Mouse (Mus musculus): ENCODE results near the gene Gstm7.
A peak's percentile ranks its signal among the peaks of the same experiment; 100 is the strongest.
"Not testable (repeated sequence)": the region's sequence is repeated elsewhere in the genome, so short reads cannot be mapped to it uniquely, and the experiment has no call there.

The Gstm7 gene

DNA sequence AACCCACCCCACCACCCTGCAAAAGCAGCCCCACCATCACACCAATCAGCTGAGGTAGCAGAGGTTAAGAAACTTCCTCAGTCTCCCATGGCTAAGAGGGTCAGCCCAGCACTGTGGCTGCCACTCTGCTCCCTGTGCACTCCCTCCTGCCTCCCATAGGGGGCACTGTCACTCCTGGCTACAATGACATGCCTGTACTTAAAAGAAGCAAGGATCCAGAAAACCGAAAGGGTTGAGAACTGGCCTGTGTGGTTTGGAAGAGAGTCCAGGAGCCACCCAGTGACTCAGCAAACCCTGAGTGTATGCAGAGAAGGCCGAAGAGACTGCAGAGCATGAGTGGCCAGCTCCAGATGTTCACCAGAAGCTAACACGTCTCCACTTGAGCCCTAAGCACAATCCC is 7.8 kb upstream of the Gstm7 start:
- DNase-seq (ENCODE audit: extremely low read depth, insufficient read length, low spot score) = peak; percentile 81

DNA sequence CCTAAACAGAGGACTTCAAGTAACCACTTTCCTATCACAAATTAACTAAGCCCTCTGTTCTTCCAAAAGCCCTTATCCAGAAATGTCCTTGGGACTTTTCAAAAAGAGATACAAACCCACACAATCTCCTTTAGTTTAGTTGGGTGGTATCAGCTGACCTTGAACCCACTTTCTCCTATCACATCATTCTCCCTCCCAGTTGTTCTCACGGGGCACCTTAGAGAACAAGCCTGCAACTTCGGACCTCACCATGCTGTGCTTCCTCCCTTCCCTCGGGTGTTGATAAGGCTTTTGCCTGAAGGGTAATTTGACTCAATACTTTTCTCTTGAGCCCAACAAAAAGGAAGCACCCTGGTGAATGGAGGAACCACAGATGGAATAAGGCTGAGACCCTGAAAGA is 4.3 kb upstream of the Gstm7 start:
- no peak for DNase-seq (ENCODE audit: extremely low read depth, insufficient read length, low spot score)

DNA sequence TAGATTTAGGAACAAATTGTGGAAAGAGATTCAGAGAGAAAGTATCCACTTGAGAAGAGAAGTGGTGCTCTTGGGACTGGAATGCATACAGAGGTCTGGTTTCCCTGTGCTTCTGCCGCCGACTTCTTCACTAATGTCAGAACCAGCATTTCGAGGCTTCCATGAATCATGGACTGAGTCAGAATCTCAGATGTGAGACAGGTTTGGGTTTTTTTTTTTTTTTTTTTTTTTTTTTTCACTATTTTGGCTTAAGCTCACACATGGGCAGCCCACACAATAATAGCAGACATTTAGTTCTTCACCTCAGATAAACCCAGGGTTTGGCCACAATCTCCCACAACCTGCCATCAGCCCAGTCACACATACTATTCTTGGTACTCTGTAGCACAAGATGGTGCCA is 3.7 kb upstream of the Gstm7 start:
- DNase-seq (ENCODE audit: extremely low read depth, insufficient read length, low spot score) = no peak

DNA sequence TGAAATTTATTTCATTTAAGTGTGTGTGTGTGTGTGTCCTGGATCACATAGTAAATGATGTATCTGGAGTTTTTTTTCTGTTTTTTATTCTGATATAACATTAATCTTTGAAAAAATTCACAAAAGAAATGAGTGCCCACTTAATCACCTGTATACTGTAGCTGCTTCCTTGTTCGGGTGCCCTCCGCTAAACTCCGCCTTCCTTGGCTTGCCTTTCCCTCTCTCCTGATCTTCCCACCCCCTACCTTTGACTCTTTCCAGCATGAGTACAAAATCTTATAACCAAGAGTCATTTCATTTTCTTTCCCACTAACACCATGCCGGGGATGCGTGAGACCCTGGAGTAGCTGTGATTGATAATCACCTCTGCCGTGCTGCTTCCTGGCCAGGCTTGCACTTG is 511 bp upstream of the Gstm7 start:
- DNase-seq (ENCODE audit: extremely low read depth, insufficient read length, low spot score) = no peak

DNA sequence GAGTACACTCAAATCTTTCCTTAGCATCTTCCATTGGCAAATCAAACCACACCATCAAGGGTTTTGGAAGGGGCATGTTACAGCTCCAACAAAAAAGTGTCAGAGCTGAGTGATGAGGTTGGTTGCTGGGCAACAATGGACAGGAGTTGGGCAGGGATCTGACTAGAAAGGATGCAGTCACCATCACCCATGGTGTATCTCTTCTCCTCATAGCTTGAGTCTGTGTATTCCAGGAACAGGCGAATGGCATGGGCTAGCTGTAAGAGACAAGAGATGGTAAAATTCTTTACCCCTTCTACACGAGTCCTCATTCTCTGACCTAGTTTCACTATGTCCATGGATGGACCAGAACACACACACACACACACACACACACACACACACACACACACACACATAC is 483 bp downstream of the Gstm7 start:
- DNase-seq (ENCODE audit: extremely low read depth, insufficient read length, low spot score) = no peak

DNA sequence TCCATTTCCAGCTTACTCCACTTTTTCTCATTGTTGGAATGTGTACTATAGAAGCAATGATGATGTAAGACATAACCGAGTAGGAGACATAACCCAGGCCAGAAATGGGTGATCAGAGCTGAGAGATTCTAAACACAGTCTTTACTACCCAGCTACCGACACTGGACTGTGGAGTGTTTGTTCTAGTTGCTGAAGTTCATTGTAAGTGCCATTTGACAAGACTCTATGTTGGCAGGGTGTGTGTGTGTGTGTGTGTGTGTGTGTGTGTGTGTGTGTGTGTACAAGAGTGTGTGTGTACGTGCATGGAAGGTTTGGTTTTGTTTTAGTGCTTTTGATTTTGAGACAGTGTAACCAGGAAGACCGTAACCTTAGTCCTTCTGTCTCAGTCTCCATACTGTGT is 1.9 kb downstream of the Gstm7 start:
- no peak for DNase-seq (ENCODE audit: extremely low read depth, insufficient read length, low spot score)

DNA sequence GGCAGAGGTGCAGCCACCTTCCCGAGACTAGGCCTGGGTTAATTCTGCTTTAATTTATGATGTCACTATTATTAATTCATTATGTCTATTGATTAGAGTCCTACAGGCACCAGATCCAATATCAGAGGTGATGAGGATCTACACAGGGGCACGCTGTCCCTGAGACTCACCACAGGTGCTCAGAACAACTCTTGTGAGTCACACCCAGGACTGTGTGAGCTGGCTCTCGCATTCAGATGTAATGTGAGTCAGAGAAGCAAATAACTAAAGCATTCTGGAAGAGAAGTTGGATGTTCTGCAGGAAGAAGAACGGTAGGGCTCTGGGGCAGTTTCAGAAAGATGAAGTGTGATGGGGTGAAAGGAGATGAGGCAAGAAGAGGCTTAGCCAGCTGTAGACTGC is 2.4 kb downstream of the Gstm7 start:
- no peak for DNase-seq (ENCODE audit: extremely low read depth, insufficient read length, low spot score)

DNA sequence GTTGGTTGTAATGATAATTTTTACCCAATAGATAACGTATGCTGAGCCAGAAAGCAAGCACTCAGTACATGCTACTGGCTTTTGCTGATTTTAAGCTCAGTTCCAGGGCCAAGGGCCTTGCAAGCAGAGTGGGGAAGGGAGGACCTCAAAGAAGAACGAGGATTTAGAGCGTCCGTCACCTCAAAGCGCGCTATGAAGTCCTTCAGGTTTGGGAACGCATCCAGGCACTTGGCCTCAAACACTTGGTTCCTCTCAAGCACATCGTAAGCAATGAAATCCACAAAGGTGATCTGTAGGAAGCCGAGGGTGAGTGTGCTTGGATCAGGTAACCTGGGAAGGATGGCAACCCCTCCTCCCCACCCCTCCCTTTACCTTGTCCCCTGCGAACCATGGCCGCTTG is 2.9 kb downstream of the Gstm7 start:
- no peak for DNase-seq (ENCODE audit: extremely low read depth, insufficient read length, low spot score)

DNA sequence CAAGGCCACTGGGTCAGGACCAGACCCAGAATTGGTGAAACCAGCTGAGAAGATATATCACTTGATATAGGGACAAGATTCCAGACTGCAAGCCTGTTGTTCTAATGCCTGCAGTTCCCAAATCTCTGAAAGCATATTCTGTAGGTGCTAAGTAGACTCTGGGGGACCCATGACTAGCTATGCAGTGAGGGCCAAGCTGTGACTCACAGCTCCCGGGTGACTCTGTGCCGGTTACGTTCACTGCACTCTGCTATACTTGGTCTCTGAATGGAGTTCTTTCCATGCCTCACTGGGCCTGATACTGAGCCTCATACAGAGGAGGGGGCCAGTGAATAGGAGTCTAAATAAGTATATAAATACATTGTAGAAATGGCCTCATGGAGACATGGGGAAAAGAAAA is 3.8 kb downstream of the Gstm7 start:
- no peak for DNase-seq (ENCODE audit: extremely low read depth, insufficient read length, low spot score)

DNA sequence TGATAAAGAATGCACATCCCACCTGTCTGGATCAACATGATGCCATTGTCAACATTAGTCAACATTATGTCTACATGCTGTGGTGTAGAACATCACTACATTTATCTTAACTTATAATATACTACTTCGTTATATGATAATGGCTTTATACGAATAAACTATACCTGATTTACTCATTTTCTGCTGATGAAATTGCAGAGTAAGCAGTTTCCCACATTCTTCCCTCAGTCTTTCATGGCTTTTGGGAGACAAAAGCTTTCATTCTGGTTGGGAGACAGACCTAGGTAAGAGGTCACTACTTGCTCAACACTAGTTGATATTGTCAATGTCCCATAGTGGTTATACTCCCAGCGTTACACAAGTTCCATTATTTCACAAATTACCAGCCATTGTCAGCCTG is 6.3 kb downstream of the Gstm7 start:
- no peak for DNase-seq (ENCODE audit: extremely low read depth, insufficient read length, low spot score)

DNA sequence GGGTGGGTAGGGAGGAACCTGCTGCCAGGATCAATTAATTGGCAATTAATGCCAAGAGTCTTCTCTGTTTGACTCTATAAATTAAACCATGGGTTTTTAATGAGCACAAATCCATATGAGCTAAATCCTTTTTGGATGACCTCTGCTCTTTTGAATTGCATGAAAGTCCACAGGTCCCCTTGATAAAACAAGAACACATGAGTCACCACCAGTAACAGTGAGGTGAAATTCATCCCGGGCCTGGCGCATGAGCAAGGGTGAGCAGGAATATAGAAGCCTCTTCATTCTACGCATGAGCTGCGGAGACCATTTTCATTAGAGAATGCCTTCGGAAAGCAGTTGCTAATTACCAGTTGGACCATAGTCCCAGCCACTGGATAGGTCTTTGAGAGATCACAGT is 11.3 kb downstream of the Gstm7 start:
- no peak for DNase-seq (ENCODE audit: extremely low read depth, insufficient read length, low spot score)

DNA sequence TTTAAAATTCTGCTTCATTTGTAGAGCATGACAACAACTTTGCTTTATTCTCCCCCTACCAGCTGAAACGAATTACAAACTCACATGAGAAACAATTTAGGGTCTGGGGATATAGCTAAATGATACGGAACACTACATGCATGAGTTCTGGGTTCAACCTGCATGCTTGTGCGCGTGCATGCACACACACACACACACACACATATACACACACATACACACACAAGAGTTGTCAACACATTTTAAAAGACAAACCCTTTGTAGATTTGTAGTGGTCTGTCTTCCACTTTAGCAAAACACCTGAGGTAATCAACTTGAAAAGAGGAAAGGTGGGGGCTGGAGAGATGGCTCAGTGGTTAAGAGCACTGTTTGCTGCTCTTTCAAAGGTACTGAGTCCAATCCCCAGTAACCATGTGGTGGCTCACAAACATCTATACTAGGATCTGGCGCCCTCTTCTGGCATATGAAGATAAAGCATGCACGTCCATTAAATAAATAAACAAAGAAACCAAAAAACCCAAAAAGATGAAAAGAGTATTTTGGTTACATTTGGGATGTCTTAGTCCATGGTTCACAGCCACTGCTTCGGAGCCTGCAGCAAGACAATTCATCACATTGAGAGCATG is 13.7 kb downstream of the Gstm7 start:
- DNase-seq (ENCODE audit: extremely low read depth, insufficient read length, low spot score) = no peak

DNA sequence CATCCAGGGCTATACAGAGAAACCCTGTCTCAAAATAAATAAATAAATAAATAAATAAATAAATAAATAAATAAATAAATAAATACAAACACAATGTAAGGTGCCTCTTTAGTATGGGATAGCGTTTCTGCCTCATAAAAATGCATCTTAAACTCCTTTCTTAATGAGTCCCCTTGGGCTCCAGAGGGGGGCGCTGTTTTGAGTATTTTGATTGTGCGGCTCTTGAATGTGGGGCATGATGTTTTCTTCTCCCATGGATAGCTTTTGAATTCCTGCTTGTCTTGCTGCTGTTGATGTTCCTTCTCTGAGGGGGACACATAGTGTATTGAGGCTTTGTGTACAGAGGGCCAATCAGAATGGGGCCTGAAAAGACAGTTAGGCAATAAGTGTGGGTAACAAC is 14.5 kb downstream of the Gstm7 start:
- DNase-seq (ENCODE audit: extremely low read depth, insufficient read length, low spot score) = no peak

DNA sequence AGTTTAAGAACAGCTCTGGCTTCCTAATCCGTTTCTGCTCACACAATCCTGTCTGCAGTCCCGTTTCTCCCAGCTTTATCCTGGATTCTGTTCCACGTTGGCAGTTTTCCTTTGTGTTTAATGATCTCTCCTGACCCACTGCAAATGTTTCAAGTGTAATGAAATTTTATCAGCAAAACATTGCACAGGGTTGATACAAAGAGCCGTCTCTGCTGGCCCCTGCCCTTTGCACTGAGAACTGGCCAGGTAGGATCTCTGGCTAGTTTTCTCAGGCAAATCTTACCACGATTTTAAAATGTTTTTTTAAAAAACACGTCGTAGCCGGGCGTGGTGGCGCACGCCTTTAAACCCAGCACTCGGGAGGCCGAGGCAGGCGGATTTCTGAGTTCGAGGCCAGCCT is 14.9 kb downstream of the Gstm7 start:
- no peak for DNase-seq (ENCODE audit: extremely low read depth, insufficient read length, low spot score)

DNA sequence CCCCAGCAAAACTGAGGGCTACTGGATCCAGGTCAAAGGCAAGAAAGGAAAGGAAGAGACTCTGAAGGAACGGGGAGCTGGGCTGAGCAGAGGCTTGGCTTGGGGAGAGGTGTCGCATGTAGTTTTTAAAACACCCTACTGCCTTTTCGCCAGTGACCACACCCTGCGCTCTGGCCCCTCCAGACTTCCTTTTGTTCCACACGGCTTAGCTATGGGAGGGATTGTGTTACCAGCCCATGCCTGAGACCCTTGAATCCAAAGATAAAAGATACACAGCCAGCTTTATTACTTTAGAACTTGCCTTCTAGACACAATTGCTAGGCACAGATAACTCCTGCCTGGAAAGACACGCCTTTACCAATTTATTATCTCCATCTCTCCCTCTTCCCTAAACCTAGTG is 25.7 kb downstream of the Gstm7 start:
- DNase-seq (ENCODE audit: extremely low read depth, insufficient read length, low spot score) = no peak

DNA sequence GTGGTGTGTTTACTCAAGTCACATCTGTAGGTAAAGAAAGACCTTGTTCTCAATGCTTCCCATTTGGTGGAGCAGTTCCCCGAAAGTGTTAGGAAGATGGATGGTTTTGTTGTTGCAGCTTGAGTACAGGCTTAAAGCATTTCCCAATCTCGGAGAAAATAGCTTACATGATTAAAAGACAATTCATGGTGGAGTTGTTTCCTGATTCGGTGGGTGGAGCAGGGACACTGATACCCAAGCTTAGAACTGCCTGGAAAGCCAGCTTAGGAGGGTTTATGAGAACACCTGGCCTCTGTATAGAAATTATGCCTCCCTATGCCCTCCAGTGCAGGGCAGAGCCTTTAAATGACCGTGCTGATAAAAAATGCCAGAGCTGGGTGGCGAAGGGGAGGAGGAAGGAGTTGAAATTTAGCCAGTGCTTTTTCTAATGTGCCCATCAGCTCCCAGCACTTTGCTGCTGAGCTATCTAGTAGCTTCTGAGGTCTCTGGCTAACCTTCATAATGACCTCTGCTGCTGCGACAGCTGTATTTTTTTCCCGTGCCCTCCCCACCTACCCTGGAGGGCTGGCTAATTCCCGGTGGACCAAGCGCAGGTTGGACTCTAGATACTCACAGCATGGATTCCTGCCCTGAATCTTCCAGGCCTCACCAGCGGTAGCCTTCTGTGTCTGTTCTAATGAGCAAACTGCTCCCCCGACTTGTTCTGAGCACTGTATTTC is 30.5 kb downstream of the Gstm7 start:
- no peak for DNase-seq (ENCODE audit: extremely low read depth, insufficient read length, low spot score)

DNA sequence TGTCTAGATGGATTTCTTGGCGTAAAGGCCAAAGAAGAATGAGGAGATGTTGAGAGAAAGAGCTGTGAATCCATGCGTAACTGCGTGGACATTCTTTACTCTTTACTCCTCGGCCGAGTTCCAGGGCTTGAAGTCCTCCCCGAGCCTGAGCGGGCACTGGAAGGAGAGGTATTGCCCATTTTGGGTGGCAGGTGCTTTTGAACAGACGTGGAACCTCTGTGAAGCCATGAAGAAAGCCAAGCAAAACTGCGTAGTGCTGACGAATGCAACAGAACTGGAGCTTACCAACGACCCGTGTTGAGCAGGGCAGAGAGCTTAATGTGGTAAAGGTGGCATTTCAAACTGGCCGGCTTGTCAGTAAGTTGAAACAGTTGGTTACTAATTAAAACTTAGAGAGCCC is 32.9 kb downstream of the Gstm7 start:
- no peak for DNase-seq (ENCODE audit: extremely low read depth, insufficient read length, low spot score)

DNA sequence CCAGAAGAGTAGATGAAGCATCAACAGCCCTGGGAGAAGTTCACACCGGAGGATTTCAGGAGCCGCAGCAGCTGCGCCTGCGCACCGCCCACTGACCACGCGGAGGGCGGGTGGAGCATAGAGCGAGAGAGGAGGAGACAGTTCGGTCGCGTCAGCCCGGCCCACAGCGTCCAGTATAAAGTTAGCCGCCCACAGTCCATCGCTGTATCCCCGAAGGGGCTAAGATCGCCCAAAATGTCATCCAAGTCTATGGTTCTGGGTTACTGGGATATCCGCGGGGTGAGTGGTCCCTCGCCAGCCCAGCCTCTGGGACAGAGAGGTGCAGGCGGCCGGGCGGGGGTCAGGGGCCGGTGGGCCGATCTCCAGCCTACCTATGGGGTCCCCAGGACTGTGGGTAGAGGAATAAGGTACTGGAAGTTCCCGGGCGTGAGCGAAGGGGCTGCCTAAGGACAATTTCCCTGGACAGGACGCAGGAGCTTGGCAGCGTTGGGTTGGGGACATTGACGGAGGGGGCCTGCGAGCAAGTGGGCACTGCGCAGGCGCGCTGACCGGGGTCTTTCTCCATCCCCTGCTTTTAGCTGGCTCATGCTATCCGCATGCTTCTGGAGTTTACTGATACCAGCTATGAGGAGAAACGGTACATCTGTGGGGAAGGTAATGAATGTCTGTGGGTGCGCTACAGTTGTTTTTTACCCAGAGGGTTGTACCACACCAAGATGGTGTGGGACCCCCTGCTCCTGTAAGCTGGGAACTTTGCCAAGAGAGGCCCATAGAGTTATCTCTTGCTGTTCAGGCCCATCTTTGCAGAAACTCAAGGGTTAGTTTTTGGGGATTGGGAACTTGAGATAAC is 35.7 kb downstream of the Gstm7 start, which contains the start of gene Gstm5:
Gstm5 (plus strand) TSS at position 102 of the 850 bp plus-strand sequence.
- DNase-seq (ENCODE audit: extremely low read depth, insufficient read length, low spot score) = peak; percentile 90

DNA sequence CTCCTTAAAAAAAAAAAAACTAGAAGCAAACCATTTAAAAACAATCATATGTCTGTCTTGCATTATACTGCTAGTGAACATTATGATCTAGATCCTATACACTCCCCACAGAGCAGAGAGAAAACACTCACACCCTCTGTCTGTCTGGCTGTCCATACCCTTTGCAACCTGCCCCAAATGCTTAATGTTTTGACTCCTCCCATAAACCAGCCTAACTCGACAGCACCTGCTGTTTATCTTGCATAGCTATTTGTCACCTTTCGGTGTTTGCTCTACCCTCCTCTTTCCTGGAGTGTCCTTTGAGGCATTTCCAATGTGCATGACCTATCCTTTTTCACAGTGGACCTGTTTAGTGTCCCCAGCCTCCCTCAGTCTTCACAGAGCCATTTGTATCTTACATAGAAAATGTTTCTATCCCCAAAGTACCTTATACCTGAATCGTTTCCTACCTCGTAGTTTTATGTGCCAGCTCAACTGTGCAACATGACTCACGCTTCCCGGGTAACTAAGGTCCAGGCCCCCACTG is 36.4 kb downstream of the Gstm7 start:
- DNase-seq (ENCODE audit: extremely low read depth, insufficient read length, low spot score) = no peak

DNA sequence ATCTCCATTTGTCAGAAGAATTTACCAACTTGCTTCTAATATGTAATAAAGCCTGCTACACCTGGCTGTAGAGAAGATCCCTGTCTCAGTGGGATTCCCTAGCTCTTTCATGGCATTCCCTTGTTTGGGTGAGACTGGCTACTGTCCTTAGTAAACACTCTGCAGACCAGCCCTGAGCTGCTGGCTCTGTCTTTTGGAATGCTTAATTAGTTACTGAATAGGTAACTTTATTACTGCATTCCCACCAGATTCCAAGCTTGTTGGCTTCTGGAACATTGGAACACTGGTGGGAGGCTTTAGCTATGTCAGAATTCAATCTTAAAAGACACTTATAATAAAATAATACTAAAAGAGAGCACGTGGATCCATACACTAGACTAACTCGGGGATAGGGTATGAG is 42.4 kb downstream of the Gstm7 start:
- DNase-seq (ENCODE audit: extremely low read depth, insufficient read length, low spot score) = not testable (repeated sequence)

DNA sequence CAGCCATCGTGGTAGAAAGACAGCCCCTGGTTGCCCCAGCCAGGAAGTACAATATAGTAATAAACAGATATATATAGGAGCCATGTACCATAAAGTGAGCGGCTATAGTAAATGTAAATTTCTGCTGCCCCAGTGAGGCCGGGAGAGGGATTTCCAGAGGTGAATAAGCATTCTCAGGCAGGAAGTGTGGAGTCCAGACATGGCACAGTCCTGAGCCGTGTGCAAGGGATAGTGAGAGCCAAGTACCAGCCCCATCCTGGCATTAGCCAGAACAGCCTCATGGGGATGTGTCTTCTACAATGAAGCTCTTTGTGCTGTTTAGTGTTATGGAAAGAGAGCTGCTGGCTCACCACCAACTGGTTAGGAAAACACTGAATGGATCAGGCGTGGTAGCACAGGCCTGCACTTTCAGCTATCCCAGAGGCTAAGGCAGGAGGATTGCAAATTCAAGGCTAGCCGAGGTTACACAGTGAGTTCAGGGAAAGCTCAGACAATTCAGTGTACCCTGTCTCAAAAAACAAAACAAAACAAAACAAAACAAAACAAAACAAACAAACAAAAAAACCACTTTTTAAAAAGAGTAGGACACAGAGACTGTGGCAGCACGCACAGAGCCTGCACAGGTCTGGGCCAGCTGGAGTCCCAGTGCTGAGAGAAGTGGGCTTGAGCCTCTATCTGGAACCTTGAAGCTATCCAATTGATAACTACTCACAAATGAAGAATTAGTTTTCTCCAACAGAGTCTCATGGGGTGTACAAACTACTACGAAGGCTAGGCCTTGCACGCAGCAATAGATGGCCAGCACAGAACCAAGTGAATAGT is 43.7 kb downstream of the Gstm7 start:
- peak; percentile 63 for DNase-seq (ENCODE audit: extremely low read depth, insufficient read length, low spot score)
